Mouse (Mus musculus): ENCODE data around the gene Plbd2.
A peak's percentile ranks its signal among the peaks of the same experiment; 100 is the strongest.

Plbd2 gene

GRCm38 (mm10) chr5:120473361-120473760, 30.1 kb downstream of the Plbd2 start:
- no peak for DNase-seq (ENCODE audit: low spot score in 2 of 2)

GRCm38 (mm10) chr5:120472770-120473169, 30.7 kb downstream of the Plbd2 start, which contains the start of gene Sdsl:
Sdsl (minus strand) TSS chr5:120472810.
- DNase-seq (ENCODE audit: low spot score in 2 of 2): no peak

GRCm38 (mm10) chr5:120471538-120471937, 31.9 kb downstream of the Plbd2 start:
- no peak for DNase-seq (ENCODE audit: low spot score in 2 of 2)

- DNase-seq (ENCODE audit: low spot score in 2 of 2): no peak
Measured at GRCm38 (mm10) chr5:120468830-120469229, 34.6 kb downstream of the Plbd2 start.

- DNase-seq (ENCODE audit: low spot score in 2 of 2): no peak
Measured at GRCm38 (mm10) chr5:120468336-120468735, 35.1 kb downstream of the Plbd2 start.

- DNase-seq (ENCODE audit: low spot score in 2 of 2): no peak
Measured at GRCm38 (mm10) chr5:120467026-120467425, 36.4 kb downstream of the Plbd2 start.

- DNase-seq (ENCODE audit: low spot score in 2 of 2): peak; percentile 79 to 82
Measured at GRCm38 (mm10) chr5:120465860-120466259, 37.6 kb downstream of the Plbd2 start.

GRCm38 (mm10) chr5:120465062-120465461, 38.4 kb downstream of the Plbd2 start:
- DNase-seq (ENCODE audit: low spot score in 2 of 2): peak; percentile 75 to 89

- DNase-seq (ENCODE audit: low spot score in 2 of 2): peak in 1 of 2 experiments; percentile 52
Measured at GRCm38 (mm10) chr5:120464321-120464720, 39.1 kb downstream of the Plbd2 start.

GRCm38 (mm10) chr5:120461902-120462301, 41.5 kb downstream of the Plbd2 start:
- DNase-seq (ENCODE audit: low spot score in 2 of 2): peak in 1 of 2 experiments; percentile 60

- peak; percentile 54 to 68 for DNase-seq (ENCODE audit: low spot score in 2 of 2)
Measured at GRCm38 (mm10) chr5:120459133-120459532, 44.3 kb downstream of the Plbd2 start.

GRCm38 (mm10) chr5:120457628-120458027, 45.8 kb downstream of the Plbd2 start:
- DNase-seq (ENCODE audit: low spot score in 2 of 2): peak; percentile 74 to 88

GRCm38 (mm10) chr5:120456841-120457554, 46.4 kb downstream of the Plbd2 start:
- no peak for DNase-seq (ENCODE audit: low spot score in 2 of 2)

- DNase-seq (ENCODE audit: low spot score in 2 of 2): no peak
Measured at GRCm38 (mm10) chr5:120456253-120456652, 47.2 kb downstream of the Plbd2 start.

- DNase-seq (ENCODE audit: low spot score in 2 of 2): no peak
Measured at GRCm38 (mm10) chr5:120454756-120455337, 48.6 kb downstream of the Plbd2 start.

GRCm38 (mm10) chr5:120447305-120447704, 56.1 kb downstream of the Plbd2 start:
- peak in 1 of 2 experiments; percentile 49 for DNase-seq (ENCODE audit: low spot score in 2 of 2)

- DNase-seq (ENCODE audit: low spot score in 2 of 2): peak; percentile 79 to 95
Measured at GRCm38 (mm10) chr5:120440733-120441132, 62.7 kb downstream of the Plbd2 start.

GRCm38 (mm10) chr5:120439887-120440670, 63.3 kb downstream of the Plbd2 start:
- DNase-seq (ENCODE audit: low spot score in 2 of 2): peak in 1 of 2 experiments; percentile 63

GRCm38 (mm10) chr5:120438991-120439710, 64.3 kb downstream of the Plbd2 start:
- DNase-seq (ENCODE audit: low spot score in 2 of 2): no peak

- DNase-seq (ENCODE audit: low spot score in 2 of 2): no peak
Measured at GRCm38 (mm10) chr5:120438469-120438868, 65.0 kb downstream of the Plbd2 start.

- DNase-seq (ENCODE audit: low spot score in 2 of 2): no peak
Measured at GRCm38 (mm10) chr5:120437986-120438385, 65.4 kb downstream of the Plbd2 start.

- DNase-seq (ENCODE audit: low spot score in 2 of 2): no peak
Measured at GRCm38 (mm10) chr5:120437539-120437938, 65.9 kb downstream of the Plbd2 start.
